Comparison of ENCODE assay signal across 11 mouse cellular contexts in the genomic region with DNA sequence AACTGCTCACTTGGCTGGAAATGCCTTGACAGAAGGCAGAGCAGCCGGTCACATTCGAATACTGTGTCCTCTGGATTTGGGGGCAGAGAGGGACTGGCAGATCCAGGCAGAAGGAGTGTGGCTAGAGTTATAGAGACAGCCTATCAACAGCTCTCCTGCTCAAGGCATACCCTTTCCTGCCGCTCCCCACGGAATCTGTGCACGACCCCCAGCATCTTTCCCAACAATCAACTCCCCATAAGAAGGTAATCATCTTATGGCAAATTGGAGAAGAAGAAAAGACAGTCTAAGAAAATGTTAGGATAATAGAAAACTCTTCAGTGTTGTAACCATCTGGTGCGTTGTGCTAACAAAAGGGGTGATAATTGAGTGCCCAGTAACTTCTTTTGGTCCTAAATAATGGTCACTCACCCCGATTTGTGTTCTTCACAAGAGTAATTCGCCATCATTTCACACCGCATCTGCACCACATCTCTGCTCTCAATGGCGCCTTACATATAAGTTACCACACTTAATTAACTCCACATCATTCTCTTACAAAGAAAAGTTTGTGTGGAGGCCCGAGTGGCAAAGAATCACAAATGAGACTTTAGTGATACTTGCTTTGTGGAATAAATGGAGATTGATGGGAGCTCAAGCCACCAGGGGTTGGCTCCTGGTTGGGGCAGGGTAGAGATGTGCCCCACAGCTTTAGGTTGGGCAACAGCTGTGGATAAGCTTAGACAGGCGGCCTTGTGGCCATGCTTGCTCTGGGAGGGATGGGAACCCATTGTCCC.
DNase-seq lines count a peak whose midpoint lies in the region; ATAC-seq and TF ChIP-seq lines count a peak whose summit lies in the region.
"Had no signal": no experiment of that assay in that cellular context is flagged by ENCODE, and none has a peak within 500 bp of the region (broad histone marks: within the 10 kb centered on the region; RNA-seq: fewer than 3 reads in every experiment).

No protein-coding gene starts in this region.

- peaks cover 89% of the 10 kb centered on the region for H3K27me3 ChIP-seq in hindbrain, embryonic 10.5 days (ENCODE audit: insufficient read depth, poor library complexity, severe bottlenecking)
- H3K27me3 ChIP-seq in hindbrain, embryonic 16.5 days (replicated peaks; ENCODE audit: control insufficient read depth, insufficient read depth, low read length), result peaks cover 17% of the 10 kb centered on the region
- H3K27me3 ChIP-seq in forebrain, embryonic 11.5 days (ENCODE audit: control insufficient read depth, insufficient read depth, low read length), result peaks cover 60% of the 10 kb centered on the region
- peaks cover 34% of the 10 kb centered on the region for H3K27me3 ChIP-seq in neural tube, embryonic 14.5 days (ENCODE audit: control insufficient read depth, insufficient read depth, low read length)
- H3K27me3 ChIP-seq in liver, postnatal 0 days (ENCODE audit: insufficient read depth, low read length), result no peaks in the 10 kb centered on the region

- no peak for ATAC-seq in hindbrain, embryonic 16.5 days
- peak; percentile 70 for ATAC-seq in forebrain, embryonic 11.5 days (replicated peaks; ENCODE audit: low FRiP score)
- ATAC-seq in neural tube, embryonic 14.5 days (ENCODE audit: low read depth), result peak; percentile 74; the same call in 1 of the 2 replicates
- no peak for ATAC-seq in liver, postnatal 0 days

- peaks cover 31% of the 10 kb centered on the region for H3K4me1 ChIP-seq in hindbrain, embryonic 10.5 days (replicated peaks)
- peaks cover 12% of the 10 kb centered on the region for H3K4me1 ChIP-seq in hindbrain, embryonic 16.5 days (ENCODE audit: control insufficient read depth, insufficient read depth, low read depth, low read length)
- H3K4me1 ChIP-seq in forebrain, embryonic 11.5 days (replicated peaks; ENCODE audit: control insufficient read depth, insufficient read depth, low read length), result peaks cover 6% of the 10 kb centered on the region
- peaks cover 13% of the 10 kb centered on the region for H3K4me1 ChIP-seq in neural tube, embryonic 14.5 days (ENCODE audit: control insufficient read depth, insufficient read depth, low read length)
- H3K4me1 ChIP-seq in liver, postnatal 0 days (ENCODE audit: insufficient read depth), result no peaks in the 10 kb centered on the region

- H3K4me2 ChIP-seq in hindbrain, embryonic 16.5 days (ENCODE audit: low read length), result no peak overlapping the region; the same call in 1 of the 2 replicates
- H3K4me2 ChIP-seq in forebrain, embryonic 11.5 days (ENCODE audit: low read depth, low read length, severe bottlenecking), result peak overlapping the region; percentile 24; the same call in 1 of the 2 replicates
- no peak overlapping the region; the same call in 1 of the 2 replicates for H3K4me2 ChIP-seq in neural tube, embryonic 14.5 days (ENCODE audit: low read depth, low read length)
- no peak overlapping the region for H3K4me2 ChIP-seq in liver, postnatal 0 days (ENCODE audit: low read depth, low read length)

- no peak for TF ChIP-seq EP300 in liver, postnatal 0 days (IDR thresholded peaks at IDR 0.05; ENCODE audit: low read depth)

- no peak overlapping the region for H3K4me3 ChIP-seq in hindbrain, embryonic 10.5 days
- H3K4me3 ChIP-seq in hindbrain, embryonic 16.5 days (ENCODE audit: low read length), result no peak overlapping the region
- no peak overlapping the region for H3K4me3 ChIP-seq in forebrain, embryonic 11.5 days (ENCODE audit: low read depth, low read length)
- H3K4me3 ChIP-seq in neural tube, embryonic 14.5 days (ENCODE audit: low read depth, low read length), result no peak overlapping the region
- H3K4me3 ChIP-seq in liver, postnatal 0 days (ENCODE audit: low read depth, low read length), result no peak overlapping the region
- H3K4me3 ChIP-seq: limb, embryonic 13.5 days had no signal

- 33% methylated on average over 12 of the region's 12 CpGs for WGBS in hindbrain, embryonic 10.5 days
- WGBS in hindbrain, embryonic 16.5 days, result 26% methylated on average over 12 of the region's 12 CpGs
- 20% methylated on average over 12 of the region's 12 CpGs for WGBS in forebrain, embryonic 11.5 days
- WGBS in neural tube, embryonic 14.5 days, result 13% methylated on average over 12 of the region's 12 CpGs
- WGBS in liver, postnatal 0 days (ENCODE audit: insufficient replicate concordance), result 70% methylated on average over 12 of the region's 12 CpGs

- no peaks in the 10 kb centered on the region for H3K9me3 ChIP-seq in hindbrain, embryonic 10.5 days
- no peaks in the 10 kb centered on the region for H3K9me3 ChIP-seq in hindbrain, embryonic 16.5 days (ENCODE audit: control insufficient read depth, low read length)
- H3K9me3 ChIP-seq in forebrain, embryonic 11.5 days (ENCODE audit: control insufficient read depth, low read length), result no peaks in the 10 kb centered on the region
- H3K9me3 ChIP-seq in neural tube, embryonic 14.5 days (ENCODE audit: control insufficient read depth, low read length), result no peaks in the 10 kb centered on the region
- H3K9me3 ChIP-seq in liver, postnatal 0 days (ENCODE audit: low read length), result no peaks in the 10 kb centered on the region
- H3K9me3 ChIP-seq: limb, embryonic 13.5 days had no signal

- TF ChIP-seq CTCF in liver, postnatal 0 days (IDR thresholded peaks at IDR 0.05; ENCODE audit: low read depth), result no peak

- 0 out of 2 replicates have a peak overlapping the region, but pooled peaks have one; percentile 50 for H3K27ac ChIP-seq in hindbrain, embryonic 10.5 days
- no peak overlapping the region for H3K27ac ChIP-seq in hindbrain, embryonic 16.5 days (ENCODE audit: low read depth, low read length)
- no peak overlapping the region for H3K27ac ChIP-seq in forebrain, embryonic 11.5 days (ENCODE audit: low read depth, low read length)
- H3K27ac ChIP-seq in neural tube, embryonic 14.5 days (ENCODE audit: low read depth, low read length), result no peak overlapping the region
- H3K27ac ChIP-seq in liver, postnatal 0 days (ENCODE audit: low read depth), result no peak overlapping the region
- H3K27ac ChIP-seq: limb, embryonic 13.5 days had no signal

- H3K9ac ChIP-seq in hindbrain, embryonic 16.5 days (ENCODE audit: low read depth, low read length), result no peak overlapping the region
- H3K9ac ChIP-seq in forebrain, embryonic 11.5 days (ENCODE audit: low read length), result no peak overlapping the region
- no peak overlapping the region for H3K9ac ChIP-seq in neural tube, embryonic 14.5 days (replicated peaks; ENCODE audit: low read depth, low read length)
- no peak overlapping the region for H3K9ac ChIP-seq in liver, postnatal 0 days (replicated peaks)
- H3K9ac ChIP-seq: limb, embryonic 13.5 days had no signal

- H3K36me3 ChIP-seq in hindbrain, embryonic 10.5 days, result no peaks in the 10 kb centered on the region
- no peaks in the 10 kb centered on the region for H3K36me3 ChIP-seq in hindbrain, embryonic 16.5 days (ENCODE audit: control insufficient read depth, insufficient read depth, low read length)
- H3K36me3 ChIP-seq in forebrain, embryonic 11.5 days (ENCODE audit: control insufficient read depth, insufficient read depth, low read length), result no peaks in the 10 kb centered on the region
- no peaks in the 10 kb centered on the region for H3K36me3 ChIP-seq in neural tube, embryonic 14.5 days (ENCODE audit: control insufficient read depth, insufficient read depth, low read length)
- H3K36me3 ChIP-seq in liver, postnatal 0 days (replicated peaks; ENCODE audit: insufficient read depth, low read length), result no peaks in the 10 kb centered on the region
- H3K36me3 ChIP-seq: limb, embryonic 13.5 days had no signal

- peak; percentile 52 for DNase-seq in hindbrain, embryonic 10.5 days (ENCODE audit: low spot score)
- no peak for DNase-seq in forebrain, embryonic 11.5 days (ENCODE audit: low spot score)
- peak; percentile 65 for DNase-seq in mesoderm, embryonic 11.5 days (ENCODE audit: low read depth, low spot score)
- no peak for DNase-seq in gastrocnemius, adult 8-10 months (ENCODE audit: low spot score in 2 of 2)
- no peak for DNase-seq in adrenal gland, adult 18-20 months (ENCODE audit: low spot score in 2 of 2)
- no peak for DNase-seq in liver, postnatal 0 days
- DNase-seq: adrenal gland, postnatal 36 days; thymus, postnatal 25 days had no signal

Comparison
In these comparisons a context has a peak if more than half of its experiments do, and no peak if none do; other contexts are left out.
1. DNase-seq: peak in hindbrain, embryonic 10.5 days (single experiment) and mesoderm, embryonic 11.5 days (single experiment); none in forebrain, embryonic 11.5 days (single experiment), gastrocnemius, adult 8-10 months (0 of 2), adrenal gland, adult 18-20 months (0 of 2) and liver, postnatal 0 days (single experiment).
2. ATAC-seq: peak in forebrain, embryonic 11.5 days (single experiment) and neural tube, embryonic 14.5 days (single experiment); none in hindbrain, embryonic 16.5 days (single experiment) and liver, postnatal 0 days (single experiment).